Mouse (Mus musculus): ENCODE data around the gene Irf9.

The Irf9 gene

GRCm38 (mm10) chr14:55598521-55599390 lies 4.6 kb upstream of the Irf9 start:
- no peaks in the 10 kb centered on the region for H3K9me3 ChIP-seq (ENCODE audit: low read length)
- no peak overlapping the region for H3K4me3 ChIP-seq (replicated peaks; ENCODE audit: low read length)
- H3K27me3 ChIP-seq (ENCODE audit: insufficient read depth, low read length) = no peaks in the 10 kb centered on the region
- peaks cover 97% of the 10 kb centered on the region for H3K36me3 ChIP-seq (ENCODE audit: insufficient read depth, low read length)
- TF ChIP-seq CTCF (conservative IDR thresholded peaks at IDR 0.05; ENCODE audit: low read length) = no peak
- no peak for TF ChIP-seq POU5F1 (IDR thresholded peaks at IDR 0.05; ENCODE audit: borderline replicate concordance, low read length)
- TF ChIP-seq NANOG (IDR thresholded peaks at IDR 0.05; ENCODE audit: borderline replicate concordance, low read length) = no peak
- H3K4me1 ChIP-seq (replicated peaks; ENCODE audit: low read depth, low read length) = peaks cover 55% of the 10 kb centered on the region

- no peaks in the 10 kb centered on the region for H3K9me3 ChIP-seq (ENCODE audit: low read length)
- peaks cover 84% of the 10 kb centered on the region for H3K36me3 ChIP-seq (ENCODE audit: insufficient read depth, low read length)
- H3K27me3 ChIP-seq (ENCODE audit: insufficient read depth, low read length) = no peaks in the 10 kb centered on the region
- TF ChIP-seq POU5F1 (IDR thresholded peaks at IDR 0.05; ENCODE audit: borderline replicate concordance, low read length) (no peak), CTCF (conservative IDR thresholded peaks at IDR 0.05; ENCODE audit: low read length) (peak; percentile 69)
- peak overlapping the region; percentile 74 for H3K4me3 ChIP-seq (replicated peaks; ENCODE audit: low read length)
- peaks cover 83% of the 10 kb centered on the region for H3K4me1 ChIP-seq (replicated peaks; ENCODE audit: low read depth, low read length)
Measured at GRCm38 (mm10) chr14:55603633-55604576, 534 bp downstream of the Irf9 start.

- H3K36me3 ChIP-seq (ENCODE audit: insufficient read depth, low read length) = peaks cover 84% of the 10 kb centered on the region
- H3K4me1 ChIP-seq (replicated peaks; ENCODE audit: low read depth, low read length) = peaks cover 83% of the 10 kb centered on the region
- no peaks in the 10 kb centered on the region for H3K9me3 ChIP-seq (ENCODE audit: low read length)
- no peaks in the 10 kb centered on the region for H3K27me3 ChIP-seq (ENCODE audit: insufficient read depth, low read length)
- TF ChIP-seq CTCF (conservative IDR thresholded peaks at IDR 0.05; ENCODE audit: low read length) = no peak
- TF ChIP-seq NANOG (IDR thresholded peaks at IDR 0.05; ENCODE audit: borderline replicate concordance, low read length) = no peak
- TF ChIP-seq POU5F1 (IDR thresholded peaks at IDR 0.05; ENCODE audit: borderline replicate concordance, low read length) = no peak
- H3K4me3 ChIP-seq (replicated peaks; ENCODE audit: low read length) = peak overlapping the region; percentile 74
Measured at GRCm38 (mm10) chr14:55604823-55605222, 1.5 kb downstream of the Irf9 start.

GRCm38 (mm10) chr14:55605743-55606459 lies 2.5 kb downstream of the Irf9 start:
- TF ChIP-seq POU5F1 (IDR thresholded peaks at IDR 0.05; ENCODE audit: borderline replicate concordance, low read length) (no peak), NANOG (IDR thresholded peaks at IDR 0.05; ENCODE audit: borderline replicate concordance, low read length) (no peak), CTCF (conservative IDR thresholded peaks at IDR 0.05; ENCODE audit: low read length) (no peak)
- Histone ChIP-seq H3K4me3 (replicated peaks; ENCODE audit: low read length) (peak overlapping the region; percentile 74), H3K27me3 (ENCODE audit: insufficient read depth, low read length) (no peaks in the 10 kb centered on the region), H3K9me3 (ENCODE audit: low read length) (no peaks in the 10 kb centered on the region), H3K36me3 (ENCODE audit: insufficient read depth, low read length) (peaks cover 82% of the 10 kb centered on the region), H3K4me1 (replicated peaks; ENCODE audit: low read depth, low read length) (peaks cover 74% of the 10 kb centered on the region)

- H3K36me3 ChIP-seq (ENCODE audit: insufficient read depth, low read length) = peaks cover 59% of the 10 kb centered on the region
- no peaks in the 10 kb centered on the region for H3K27me3 ChIP-seq (ENCODE audit: insufficient read depth, low read length)
Measured at GRCm38 (mm10) chr14:55608339-55608738, 5.0 kb downstream of the Irf9 start.

GRCm38 (mm10) chr14:55613346-55613745 lies 10.0 kb downstream of the Irf9 start:
- Histone ChIP-seq H3K36me3 (ENCODE audit: insufficient read depth, low read length) (peaks cover 25% of the 10 kb centered on the region), H3K9me3 (ENCODE audit: low read length) (no peaks in the 10 kb centered on the region), H3K4me1 (replicated peaks; ENCODE audit: low read depth, low read length) (peaks cover 24% of the 10 kb centered on the region), H3K4me3 (replicated peaks; ENCODE audit: low read length) (no peak overlapping the region), H3K27me3 (ENCODE audit: insufficient read depth, low read length) (peaks cover 3% of the 10 kb centered on the region)
- TF ChIP-seq NANOG (IDR thresholded peaks at IDR 0.05; ENCODE audit: borderline replicate concordance, low read length) = no peak
- TF ChIP-seq POU5F1 (IDR thresholded peaks at IDR 0.05; ENCODE audit: borderline replicate concordance, low read length) = no peak
- TF ChIP-seq CTCF (conservative IDR thresholded peaks at IDR 0.05; ENCODE audit: low read length) = no peak

More at GRCm38 (mm10) chr14:55608339-55608738, 5.0 kb downstream of the Irf9 start:
- no peaks in the 10 kb centered on the region for H3K9me3 ChIP-seq (ENCODE audit: low read length)
- TF ChIP-seq CTCF (conservative IDR thresholded peaks at IDR 0.05; ENCODE audit: low read length) (no peak), NANOG (IDR thresholded peaks at IDR 0.05; ENCODE audit: borderline replicate concordance, low read length) (no peak), POU5F1 (IDR thresholded peaks at IDR 0.05; ENCODE audit: borderline replicate concordance, low read length) (no peak)
- no peak overlapping the region for H3K4me3 ChIP-seq (replicated peaks; ENCODE audit: low read length)
- peaks cover 52% of the 10 kb centered on the region for H3K4me1 ChIP-seq (replicated peaks; ENCODE audit: low read depth, low read length)

GRCm38 (mm10) chr14:55614565-55615178 lies 11.3 kb downstream of the Irf9 start:
- TF ChIP-seq CTCF (conservative IDR thresholded peaks at IDR 0.05; ENCODE audit: low read length) (no peak), NANOG (IDR thresholded peaks at IDR 0.05; ENCODE audit: borderline replicate concordance, low read length) (no peak), POU5F1 (IDR thresholded peaks at IDR 0.05; ENCODE audit: borderline replicate concordance, low read length) (no peak)
- no peaks in the 10 kb centered on the region for H3K9me3 ChIP-seq (ENCODE audit: low read length)
- peaks cover 26% of the 10 kb centered on the region for H3K4me1 ChIP-seq (replicated peaks; ENCODE audit: low read depth, low read length)
- H3K4me3 ChIP-seq (replicated peaks; ENCODE audit: low read length) = no peak overlapping the region
- H3K27me3 ChIP-seq (ENCODE audit: insufficient read depth, low read length) = peaks cover 15% of the 10 kb centered on the region
- peaks cover 12% of the 10 kb centered on the region for H3K36me3 ChIP-seq (ENCODE audit: insufficient read depth, low read length)

All from E14TG2a.4 (cell line).